Mouse (Mus musculus): ENCODE results near the gene Nup50. TPM values are rescaled to one million over a fixed set of nuclear protein-coding genes. Genes with fewer than 3 reads are reported as not detected.

Nup50 gene
- 20.8 TPM for polyA plus RNA-seq (2015; fragmentation: Illumina TruSeq; extraction: RNeasy Lipid Tissue Mini Kit (QIAGEN cat#74804); ENCODE audit: low read depth, low replicate concordance)

DNA sequence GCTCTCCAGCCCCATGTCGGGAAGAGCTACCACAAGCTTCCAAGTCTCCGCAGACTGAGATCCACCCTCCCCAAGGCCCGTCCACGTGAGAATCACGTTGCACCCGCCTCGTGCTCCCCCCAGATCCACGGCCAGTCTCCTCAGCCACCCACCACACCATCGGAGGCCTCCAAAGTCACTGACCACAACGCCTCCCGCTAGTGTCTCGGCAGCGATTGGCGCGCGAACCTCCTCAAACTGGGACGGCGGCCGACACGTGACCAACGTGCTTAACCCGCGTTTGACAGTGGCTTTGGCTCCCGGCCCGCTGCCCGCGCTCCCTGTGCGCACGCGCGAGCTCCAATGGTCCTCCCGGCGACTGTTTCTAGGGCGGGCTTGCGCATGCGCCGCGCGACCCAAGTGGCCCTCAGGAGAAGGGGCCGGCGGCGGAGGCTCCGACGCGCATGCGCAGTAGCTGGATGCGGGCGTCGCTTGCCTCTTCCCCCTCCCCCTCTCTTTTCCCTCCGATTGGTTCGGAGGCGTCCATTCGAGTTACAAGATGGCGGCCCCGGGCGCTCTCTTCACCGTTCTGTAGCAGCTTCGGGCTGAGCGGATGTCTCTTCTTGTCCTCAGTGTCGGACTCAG, at the start of gene Nup50:
TSS of gene Nup50 (plus strand) at position 528 of the 624 bp plus-strand sequence.

GRCm38 (mm10) chr15:84919938-84920337, 3.3 kb upstream of the Nup50 start, which contains the start of gene Gm29666:
Gene Gm29666, minus strand, starts transcription at chr15:84920038.

GRCm38 (mm10) chr15:84987874-84988825, 64.9 kb downstream of the Nup50 start, which contains the start of gene 5031439G07Rik:
Gene 5031439G07Rik, minus strand, starts transcription at chr15:84988551.

Other genes with a start within 250 kb of the Nup50 start
- not detected for gene Arhgap8, start 203.4 kb upstream of the Nup50 start, polyA plus RNA-seq (2015; fragmentation: Illumina TruSeq; extraction: RNeasy Lipid Tissue Mini Kit (QIAGEN cat#74804); ENCODE audit: low read depth, low replicate concordance)
- 11.4 TPM for gene Phf21b, start 67.4 kb upstream of the Nup50 start, polyA plus RNA-seq (2015; fragmentation: Illumina TruSeq; extraction: RNeasy Lipid Tissue Mini Kit (QIAGEN cat#74804); ENCODE audit: low read depth, low replicate concordance)
- 0.73 TPM for gene Gm29666, start 3.4 kb upstream of the Nup50 start, polyA plus RNA-seq (2015; fragmentation: Illumina TruSeq; extraction: RNeasy Lipid Tissue Mini Kit (QIAGEN cat#74804); ENCODE audit: low read depth, low replicate concordance)
- 64.4 TPM for gene 5031439G07Rik, start 65.1 kb downstream of the Nup50 start, polyA plus RNA-seq (2015; fragmentation: Illumina TruSeq; extraction: RNeasy Lipid Tissue Mini Kit (QIAGEN cat#74804); ENCODE audit: low read depth, low replicate concordance)
- not detected for gene Upk3a, start 93.7 kb downstream of the Nup50 start, polyA plus RNA-seq (2015; fragmentation: Illumina TruSeq; extraction: RNeasy Lipid Tissue Mini Kit (QIAGEN cat#74804); ENCODE audit: low read depth, low replicate concordance)
- 21.0 TPM for gene Fam118a, start 105.5 kb downstream of the Nup50 start, polyA plus RNA-seq (2015; fragmentation: Illumina TruSeq; extraction: RNeasy Lipid Tissue Mini Kit (QIAGEN cat#74804); ENCODE audit: low read depth, low replicate concordance)
- not detected for gene Smc1b, start 208.6 kb downstream of the Nup50 start, polyA plus RNA-seq (2015; fragmentation: Illumina TruSeq; extraction: RNeasy Lipid Tissue Mini Kit (QIAGEN cat#74804); ENCODE audit: low read depth, low replicate concordance)
- 0.27 TPM for gene Ribc2, start 208.7 kb downstream of the Nup50 start, polyA plus RNA-seq (2015; fragmentation: Illumina TruSeq; extraction: RNeasy Lipid Tissue Mini Kit (QIAGEN cat#74804); ENCODE audit: low read depth, low replicate concordance)